Mouse (Mus musculus) olfactory bulb, adult 2 months (tissue): Measurements from ENCODE around the gene Rasa1.

Experiments
- CTCF ChIP-seq: fragments of 200-500 bp; IDR thresholded peaks from 2 replicates; pipeline ENCODE4 v1.5.1; 2012; ENCODE audit warnings: low read depth, mild to moderate bottlenecking, low read length, moderate library complexity; ENCODE audit not compliant: insufficient read depth
- POLR2A ChIP-seq: fragments of 200-500 bp; IDR thresholded peaks from 2 replicates; pipeline ENCODE4 v1.6.1; 2012; ENCODE audit warnings: mild to moderate bottlenecking, low read depth, low read length, moderate library complexity; ENCODE audit not compliant: insufficient read depth

GRCm38 (mm10) chr13:85188903-85189643 lies 99.9 kb downstream of the Rasa1 start, which contains the start of gene Ccnh:
- no peak for TF ChIP-seq CTCF
- 0 out of 2 replicates have a peak, but pooled peaks have one; percentile 57 for TF ChIP-seq POLR2A
